Comparison of ENCODE assay signal across 10 mouse cellular contexts in the genomic region with DNA sequence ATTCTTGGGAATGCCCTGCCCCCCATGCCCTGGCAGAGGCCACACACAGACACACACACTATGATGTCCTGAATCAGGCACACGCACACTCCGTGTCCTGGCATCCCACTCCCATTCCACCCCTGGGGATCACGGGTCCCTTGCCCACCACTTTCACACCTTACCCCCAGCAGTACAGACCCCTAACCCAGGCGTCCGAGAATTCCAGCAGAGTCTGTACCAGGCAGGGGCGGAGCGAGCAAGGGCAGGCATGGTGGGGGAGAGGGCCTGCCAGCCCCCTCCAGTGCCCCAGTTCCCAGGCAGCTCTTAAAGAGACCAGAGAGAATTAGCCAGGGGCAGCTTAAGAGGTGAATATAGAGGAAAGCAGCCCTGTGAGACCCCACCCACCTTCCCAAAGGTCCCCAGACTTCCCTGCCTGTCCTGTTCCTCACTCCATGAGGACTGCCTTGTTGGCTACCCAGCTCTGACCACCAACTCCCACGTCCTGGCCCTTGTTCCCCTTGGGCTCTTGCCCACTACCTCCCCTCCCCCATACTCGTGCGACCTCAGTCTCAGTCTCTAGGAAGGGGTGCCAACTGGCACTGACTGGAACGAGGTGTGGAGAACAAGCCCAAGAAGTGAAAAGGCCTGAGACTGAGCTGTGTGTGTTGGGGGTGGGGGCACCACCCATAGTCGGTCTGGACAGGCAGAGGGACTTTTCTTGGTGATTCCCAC. TPM values are rescaled to one million over a fixed set of nuclear protein-coding genes. Genes with fewer than 3 reads are reported as not detected.
DNase-seq lines count a peak whose midpoint lies in the region; ATAC-seq and TF ChIP-seq lines count a peak whose summit lies in the region.
"Had no signal": no experiment of that assay in that cellular context is flagged by ENCODE, and none has a peak within 500 bp of the region (broad histone marks: within the 10 kb centered on the region; RNA-seq: fewer than 3 reads in every experiment).

Gene Sema4a (minus strand): TSS at position 200 of the 714 bp plus-strand sequence.

- DNase-seq in kidney, adult 8-10 months = no peak
- DNase-seq in adrenal gland, postnatal 10 days = no peak
- DNase-seq in gastrocnemius, postnatal 14 days = no peak
- no peak for DNase-seq in cerebellum, adult 9-10 months

- intact Hi-C loops in gastrocnemius, postnatal 14 days (cut with DNase I; ENCODE audit: low total_unique reads) = no loop called here

- H3K4me3 ChIP-seq in kidney, embryonic 14.5 days (ENCODE audit: low read length) = no peak within 1 kb of the TSS
- no peak within 1 kb of the TSS for H3K4me3 ChIP-seq in hindbrain, embryonic 13.5 days
- H3K4me3 ChIP-seq in liver, embryonic 12.5 days = no peak within 1 kb of the TSS
- H3K4me3 ChIP-seq in small intestine, adult 2 months (ENCODE audit: low read depth, low read length) = no peak within 1 kb of the TSS
- H3K4me3 ChIP-seq: heart, embryonic 15.5 days had no signal

- 42% methylated on average over 12 of the region's 12 CpGs for WGBS in kidney, embryonic 14.5 days
- WGBS in hindbrain, embryonic 13.5 days = 44% methylated on average over 12 of the region's 12 CpGs
- 42% methylated on average over 12 of the region's 12 CpGs for WGBS in liver, embryonic 12.5 days (ENCODE audit: insufficient replicate concordance)
- WGBS in small intestine, adult 2 months = 76% methylated on average over 12 of the region's 12 CpGs

- H3K4me1 ChIP-seq in kidney, embryonic 14.5 days (ENCODE audit: control insufficient read depth, insufficient read depth, low read length) = peaks cover 7% of the 10 kb centered on the region
- peaks cover 40% of the 10 kb centered on the region for H3K4me1 ChIP-seq in hindbrain, embryonic 13.5 days (replicated peaks)
- peaks cover 20% of the 10 kb centered on the region for H3K4me1 ChIP-seq in liver, embryonic 12.5 days
- H3K4me1 ChIP-seq in small intestine, adult 2 months (ENCODE audit: control insufficient read depth, insufficient read depth, insufficient read length, low read length) = peaks cover 8% of the 10 kb centered on the region; the same call in 1 of the 2 replicates

- no peak for ATAC-seq in kidney, embryonic 14.5 days (ENCODE audit: low FRiP score, low TSS enrichment)
- ATAC-seq in hindbrain, embryonic 13.5 days (ENCODE audit: low FRiP score) = no peak
- ATAC-seq in liver, embryonic 12.5 days = no peak

- TF ChIP-seq CTCF in small intestine, adult 2 months (IDR thresholded peaks at IDR 0.05; ENCODE audit: extremely low read depth, insufficient read length, insufficient replicate concordance, low read depth, low read length) = no peak

- TF ChIP-seq POLR2A in small intestine, adult 2 months (IDR thresholded peaks at IDR 0.05; ENCODE audit: low read depth, low read length) = no peak

- H3K9me3 ChIP-seq in kidney, embryonic 14.5 days (ENCODE audit: control insufficient read depth, low read length) = no peaks in the 10 kb centered on the region
- H3K9me3 ChIP-seq in hindbrain, embryonic 13.5 days = no peaks in the 10 kb centered on the region
- no peaks in the 10 kb centered on the region for H3K9me3 ChIP-seq in liver, embryonic 12.5 days (replicated peaks)
- H3K9me3 ChIP-seq: G1E; heart, embryonic 15.5 days had no signal

- no peaks in the 10 kb centered on the region for H3K27me3 ChIP-seq in kidney, embryonic 14.5 days (ENCODE audit: control insufficient read depth, insufficient read depth, low read length)
- no peaks in the 10 kb centered on the region for H3K27me3 ChIP-seq in hindbrain, embryonic 13.5 days
- H3K27me3 ChIP-seq in liver, embryonic 12.5 days (replicated peaks) = peaks cover 76% of the 10 kb centered on the region
- H3K27me3 ChIP-seq in small intestine, adult 2 months (ENCODE audit: control insufficient read depth, insufficient read depth, low read length) = no peaks in the 10 kb centered on the region

- no peaks in the 10 kb centered on the region for H3K36me3 ChIP-seq in kidney, embryonic 14.5 days (ENCODE audit: control insufficient read depth, insufficient read depth, low read length)
- H3K36me3 ChIP-seq in hindbrain, embryonic 13.5 days = no peaks in the 10 kb centered on the region
- H3K36me3 ChIP-seq in liver, embryonic 12.5 days = no peaks in the 10 kb centered on the region
- H3K36me3 ChIP-seq in small intestine, adult 2 months (ENCODE audit: control insufficient read depth, insufficient read depth, low read length) = no peaks in the 10 kb centered on the region
- H3K36me3 ChIP-seq: G1E; heart, embryonic 15.5 days had no signal

- H3K9ac ChIP-seq in kidney, embryonic 14.5 days (ENCODE audit: low read depth, low read length) = no peak within 1 kb of the TSS
- H3K9ac ChIP-seq in hindbrain, embryonic 13.5 days = no peak within 1 kb of the TSS
- no peak within 1 kb of the TSS for H3K9ac ChIP-seq in liver, embryonic 12.5 days
- H3K9ac ChIP-seq: heart, embryonic 15.5 days had no signal

- H3K4me2 ChIP-seq in kidney, embryonic 14.5 days (replicated peaks; ENCODE audit: low read depth, low read length) = no peak within 1 kb of the TSS
- no peak within 1 kb of the TSS for H3K4me2 ChIP-seq in hindbrain, embryonic 13.5 days
- no peak within 1 kb of the TSS for H3K4me2 ChIP-seq in liver, embryonic 12.5 days
- H3K4me2 ChIP-seq: heart, embryonic 15.5 days had no signal

- H3K27ac ChIP-seq in kidney, embryonic 14.5 days (ENCODE audit: low read depth, low read length) = no peak within 1 kb of the TSS
- no peak within 1 kb of the TSS for H3K27ac ChIP-seq in hindbrain, embryonic 13.5 days
- H3K27ac ChIP-seq in liver, embryonic 12.5 days = no peak within 1 kb of the TSS
- H3K27ac ChIP-seq in small intestine, adult 2 months (ENCODE audit: insufficient read depth, low read depth, low read length) = no peak within 1 kb of the TSS
- H3K27ac ChIP-seq: heart, embryonic 15.5 days had no signal

RNA-seq across cellular contexts. Expression of gene Sema4a, which starts in this region (rescaled TPM):
- polyA plus RNA-seq in kidney, embryonic 14.5 days (2014; fragmentation: Nextera tagmentation; extraction: Ambion mirVana) = 5.7 and 10.0 TPM in 2 replicates
- total RNA-seq in adrenal gland, postnatal 10 days (2021) = 10 to 100 TPM; 13.4 to 15.5 TPM
- polyA plus RNA-seq in hindbrain, embryonic 13.5 days (2015; fragmentation: Nextera tagmentation; extraction: Ambion mirVana) = 25.5 and 27.4 TPM in 2 replicates
- 14.4 and 17.6 TPM in 2 replicates for polyA plus RNA-seq in liver, embryonic 12.5 days (2016; fragmentation: Nextera tagmentation; extraction: Ambion mirVana)
- polyA plus RNA-seq in small intestine, adult 2 months (2012; rRNA removed) = 137 and 321 TPM in 2 replicates
- total RNA-seq in gastrocnemius, postnatal 14 days (2021) = 1 to 10 TPM; 2.1 to 2.2 TPM

Comparison
In these comparisons a context has a peak if more than half of its experiments do, and no peak if none do; other contexts are left out.
1. RNA of gene Sema4a (total RNA-seq): 13.4 to 15.5 TPM in adrenal gland, postnatal 10 days; 2.1 to 2.2 TPM in gastrocnemius, postnatal 14 days; every median in the first group is over 4 times any median in the second.